Mouse (Mus musculus) C2C12 (cell line): ENCODE measurements around the gene Asah2.

Source experiments
- CTCF ChIP-seq: IDR thresholded peaks from one replicate; pipeline ENCODE4 v1.5.1; 2011; ENCODE audit not compliant: control insufficient read depth, insufficient read depth, insufficient read length
- MYOD1 ChIP-seq: IDR thresholded peaks from one replicate; pipeline ENCODE4 v1.6.1; 2011; ENCODE audit warnings: low read depth; ENCODE audit not compliant: control insufficient read depth, insufficient read length
- USF1 ChIP-seq: IDR thresholded peaks from one replicate; pipeline ENCODE4 v1.6.1; 2011; ENCODE audit warnings: low read depth, mild to moderate bottlenecking, control low read depth, moderate library complexity

DNA sequence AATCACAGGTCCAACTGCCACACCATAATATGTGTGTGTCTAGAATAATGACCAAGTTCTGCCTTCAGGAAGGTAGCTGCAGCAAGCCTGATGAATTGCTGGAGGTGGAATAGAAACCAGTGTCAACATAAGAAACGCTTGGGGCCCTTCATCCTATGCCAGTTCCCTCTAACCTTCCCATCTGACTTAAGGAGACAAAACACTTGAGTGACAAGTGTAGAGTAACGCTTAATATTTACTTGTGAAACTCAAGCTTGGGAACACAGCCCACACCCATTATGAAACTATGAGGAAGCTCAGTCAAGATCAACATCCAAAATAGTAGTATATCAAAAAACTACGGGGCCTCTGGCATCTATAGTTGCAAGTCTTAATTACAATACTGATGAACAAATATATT, 10.5 kb upstream of the Asah2 start:
- no peak for TF ChIP-seq CTCF
- TF ChIP-seq MYOD1: no peak
- TF ChIP-seq USF1: no peak
